Mouse (Mus musculus) cerebellum, postnatal 10 days (tissue): ENCODE results near the gene Ddx1.
A peak's percentile ranks its signal among the peaks of the same experiment; 100 is the strongest.
"Not testable (repeated sequence)": the region's sequence is repeated elsewhere in the genome, so short reads cannot be mapped to it uniquely, and the experiment has no call there.

Experiments used
- DNase-seq, 2 experiments: peaks; one replicate each; pipeline ENCODE4 v3.0.0; 2021; ENCODE audit warnings: mixed read lengths in 2 of 2

Ddx1 gene

GRCm38 (mm10) chr12:13202322-13202721 lies 46.7 kb downstream of the Ddx1 start:
- DNase-seq = no peak

DNA sequence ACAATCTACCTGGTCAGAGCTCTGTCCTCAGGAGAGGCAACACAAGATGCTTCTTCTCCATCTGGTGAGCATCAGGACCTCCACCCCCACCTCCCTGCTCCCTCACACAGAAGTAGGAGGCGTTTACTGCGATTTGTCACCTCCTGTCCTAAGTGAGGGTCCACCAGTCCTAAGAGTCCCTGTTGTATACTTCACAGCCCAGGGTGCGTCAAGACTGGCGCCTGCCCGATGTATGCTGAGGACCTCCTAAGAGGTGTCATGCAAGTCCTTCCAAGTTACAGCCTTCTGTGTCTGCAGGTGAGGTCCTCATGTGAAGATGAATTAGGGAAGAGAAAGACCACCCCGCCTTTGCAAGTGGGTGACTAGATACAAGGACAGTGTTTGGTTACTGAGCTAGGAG lies 48.4 kb downstream of the Ddx1 start:
- no peak for DNase-seq

GRCm38 (mm10) chr12:13199338-13200301 lies 49.4 kb downstream of the Ddx1 start:
- DNase-seq = no peak

GRCm38 (mm10) chr12:13198157-13198556 lies 50.9 kb downstream of the Ddx1 start:
- no peak for DNase-seq

GRCm38 (mm10) chr12:13196146-13196545 lies 52.9 kb downstream of the Ddx1 start:
- no peak for DNase-seq

- no peak for DNase-seq
Measured at GRCm38 (mm10) chr12:13195506-13195905, 53.5 kb downstream of the Ddx1 start.

DNA sequence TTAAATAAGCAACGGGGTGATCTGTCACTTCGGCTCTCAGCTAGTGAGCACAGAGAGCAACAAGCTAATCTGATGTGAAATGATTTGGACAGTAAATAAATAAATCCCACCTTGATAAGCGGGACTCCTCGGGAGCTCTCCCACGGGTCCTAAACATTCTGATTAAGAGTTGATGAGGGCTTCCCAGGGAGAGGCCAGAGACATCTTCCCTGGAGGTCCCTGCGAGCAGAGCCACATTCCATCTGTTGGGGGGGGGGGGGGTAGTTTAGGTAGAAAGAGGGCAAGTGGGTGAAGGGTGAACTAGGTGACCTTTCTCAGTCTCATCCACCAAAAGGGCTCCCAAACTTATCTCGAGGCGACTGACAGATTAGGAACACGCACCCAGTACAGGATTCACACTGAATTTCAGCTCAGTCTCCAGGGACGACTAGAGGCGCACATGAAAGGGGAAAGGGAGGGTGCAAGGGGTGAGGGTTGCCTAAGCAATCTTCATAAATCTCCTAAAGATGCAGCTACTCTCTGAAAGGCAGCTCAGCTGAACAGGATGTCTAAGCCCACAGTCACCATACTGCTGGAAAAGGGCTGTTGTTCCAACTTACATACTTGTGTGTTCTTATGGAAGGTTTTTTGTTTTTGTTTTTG lies 60.8 kb downstream of the Ddx1 start:
- DNase-seq = no peak

- no peak for DNase-seq
Measured at GRCm38 (mm10) chr12:13186209-13186608, 62.8 kb downstream of the Ddx1 start.

DNA sequence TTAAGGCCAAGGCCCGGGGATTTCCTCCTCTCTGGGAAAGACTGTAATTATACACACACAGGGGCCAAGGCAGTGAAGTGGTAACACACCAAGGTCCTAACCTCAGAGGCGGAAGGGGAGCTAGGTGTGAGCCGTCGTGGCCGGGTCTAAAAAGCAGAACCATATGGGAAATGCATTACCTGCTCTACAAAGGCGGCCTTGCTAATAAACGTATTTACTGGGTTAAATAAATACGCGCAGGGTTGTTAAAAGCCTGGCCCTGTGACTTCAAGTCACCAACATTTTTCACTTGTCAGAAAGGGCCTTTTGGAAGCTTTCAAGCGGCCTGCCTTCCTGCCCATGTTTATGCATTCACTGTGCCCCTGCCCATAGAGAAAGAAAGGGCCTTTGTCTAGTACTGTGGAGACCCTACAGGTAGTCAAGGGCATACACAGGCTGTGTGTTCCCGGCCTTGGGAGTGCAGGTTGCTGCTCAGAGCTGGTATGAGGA lies 64.1 kb downstream of the Ddx1 start:
- no peak for DNase-seq

- DNase-seq = not testable (repeated sequence)
Measured at GRCm38 (mm10) chr12:13184136-13184535, 64.9 kb downstream of the Ddx1 start.

DNA sequence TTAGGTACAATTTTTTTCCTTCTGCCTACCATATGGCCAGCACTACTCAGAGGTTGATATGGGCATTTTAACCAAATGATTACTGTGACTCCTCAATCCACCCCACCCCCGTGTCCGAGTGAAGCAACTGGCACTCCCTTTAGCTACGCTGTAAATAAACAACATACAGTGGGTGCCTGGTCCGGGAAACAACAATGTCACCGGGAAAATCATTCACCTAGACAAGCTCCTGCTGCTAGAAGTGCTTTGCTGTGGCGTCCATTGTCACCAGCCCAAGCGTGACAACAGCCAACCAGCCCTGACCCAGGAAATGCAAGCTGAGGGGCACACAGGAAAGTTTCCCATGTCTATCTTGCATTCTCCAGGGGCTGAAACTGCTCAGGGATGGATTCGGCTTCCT lies 66.8 kb downstream of the Ddx1 start:
- DNase-seq = no peak

DNA sequence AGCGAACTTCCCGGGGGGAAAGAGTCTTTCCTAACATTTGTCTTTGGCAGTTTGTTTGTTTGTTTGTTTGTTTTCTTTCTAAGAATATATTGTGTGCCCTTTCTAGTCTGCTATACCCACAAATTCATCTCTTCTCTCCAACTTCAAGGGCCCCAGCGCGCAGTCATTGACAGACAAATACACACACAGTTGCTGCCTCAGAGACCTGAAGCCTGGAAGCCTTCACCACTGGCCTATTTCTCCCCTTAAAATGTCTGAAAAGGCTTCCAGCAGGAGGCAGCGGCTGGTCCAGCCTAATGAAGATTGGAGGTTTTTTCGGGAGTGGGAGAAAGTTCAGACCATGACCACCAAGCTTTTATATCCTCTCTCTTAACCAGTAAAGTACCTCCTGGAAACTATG lies 67.3 kb downstream of the Ddx1 start:
- DNase-seq = no peak

DNA sequence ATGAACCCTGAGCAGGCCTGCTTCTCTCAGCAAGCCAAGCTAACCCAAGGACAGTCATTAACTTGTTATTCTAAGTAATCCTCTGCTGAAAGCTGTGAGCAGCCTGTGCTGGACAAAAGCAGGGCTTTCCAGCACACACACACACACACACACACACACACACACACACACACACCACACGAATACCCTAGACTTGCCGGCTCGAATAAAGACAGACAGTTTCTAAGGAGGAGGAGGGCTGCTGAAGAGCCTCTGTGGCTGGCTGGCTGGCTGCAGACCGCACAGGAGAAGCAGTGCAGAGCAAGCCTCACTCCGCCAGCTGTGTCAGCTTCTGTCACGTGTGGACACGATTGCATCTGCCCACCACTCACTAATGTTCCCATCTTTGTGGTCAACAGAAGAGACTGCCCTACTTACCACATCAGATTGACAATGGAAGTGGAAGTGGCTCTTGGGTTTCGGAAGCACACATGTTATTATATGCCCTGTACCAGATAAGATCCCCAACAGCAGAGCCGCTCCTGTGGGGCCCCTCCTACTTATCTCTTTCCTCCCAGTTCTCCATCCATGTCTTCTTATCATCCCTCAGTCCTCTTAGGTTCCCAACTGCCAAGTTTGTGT lies 68.2 kb downstream of the Ddx1 start:
- DNase-seq = no peak

DNA sequence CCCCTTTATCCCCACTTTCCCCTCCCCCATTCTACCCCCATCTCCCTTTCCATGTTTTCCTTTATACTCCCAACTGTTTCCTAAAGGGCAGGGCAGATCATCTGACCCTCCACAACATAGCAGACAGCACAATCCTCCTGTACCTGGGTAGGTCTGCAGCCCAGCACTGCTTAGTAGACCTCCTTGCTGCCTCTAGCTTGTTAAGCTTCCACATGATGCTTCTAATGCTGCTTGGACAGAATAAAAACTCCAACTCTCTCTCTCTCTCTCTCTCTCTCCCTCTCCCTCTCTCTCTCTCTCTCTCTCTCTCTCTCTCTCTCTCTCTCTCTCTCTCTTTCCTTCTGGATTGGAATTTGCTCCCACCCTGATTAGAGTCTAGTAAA lies 68.7 kb downstream of the Ddx1 start:
- DNase-seq = no peak

DNA sequence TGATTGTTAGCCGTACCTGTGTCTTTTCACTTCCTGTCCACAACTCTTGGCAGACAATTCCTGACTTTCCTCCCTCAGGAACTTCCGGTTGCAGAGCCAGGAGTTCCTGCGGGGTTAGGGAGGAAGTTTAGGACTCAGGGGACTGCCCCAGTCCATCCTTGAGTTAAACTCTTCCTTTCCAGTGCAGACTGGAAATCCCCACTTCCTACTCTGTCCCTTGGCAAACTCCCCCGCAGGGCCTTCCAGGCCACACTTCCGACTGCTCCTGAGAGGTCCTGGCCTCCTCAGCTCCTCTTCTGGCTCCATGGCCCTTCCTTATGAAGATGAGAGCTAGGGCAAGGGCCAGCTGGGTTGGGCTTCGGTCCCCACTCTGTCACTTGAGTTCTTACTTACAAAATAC lies 71.4 kb downstream of the Ddx1 start:
- no peak for DNase-seq

DNA sequence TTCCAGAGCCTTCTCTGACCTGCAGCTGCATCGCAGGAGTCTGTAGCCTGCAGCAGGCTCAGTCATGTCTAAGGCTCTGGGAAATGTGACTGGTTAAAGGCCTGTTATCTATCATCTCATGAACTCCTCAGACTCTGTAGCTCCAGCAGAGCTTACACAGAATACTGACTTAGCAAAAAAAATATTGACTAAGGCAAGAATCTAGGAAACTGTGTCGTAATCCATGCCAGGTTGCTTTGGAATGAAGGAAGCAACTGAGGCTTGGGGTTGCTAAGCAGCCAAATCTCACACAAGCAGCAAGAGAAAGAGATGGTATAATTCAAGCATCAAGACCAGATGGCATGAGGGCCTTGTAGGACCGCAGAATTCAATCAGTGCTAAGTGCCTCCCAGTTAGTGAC lies 72.1 kb downstream of the Ddx1 start:
- DNase-seq = no peak

GRCm38 (mm10) chr12:13176136-13176535 lies 72.9 kb downstream of the Ddx1 start:
- DNase-seq = peak; percentile 10 to 14

DNA sequence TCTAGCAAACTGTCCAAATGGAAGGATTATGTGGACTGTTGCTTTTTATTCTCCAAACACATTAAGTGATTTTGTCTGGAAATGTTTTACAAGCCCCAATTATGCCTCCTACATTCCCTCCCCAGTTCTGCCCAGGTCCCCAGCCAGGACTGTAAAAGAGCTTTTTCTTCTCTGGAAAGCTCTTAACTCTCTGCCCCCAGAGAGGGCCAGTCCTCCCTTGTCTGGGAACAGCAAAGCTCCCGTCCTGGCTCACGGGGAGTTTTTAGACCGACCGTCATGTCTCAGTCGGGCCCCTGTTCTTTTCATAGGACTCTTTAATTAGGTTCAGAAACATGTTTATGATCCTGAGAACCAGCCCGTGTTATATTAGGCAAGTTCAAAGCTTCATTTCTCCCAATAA lies 75.0 kb downstream of the Ddx1 start:
- no peak for DNase-seq

GRCm38 (mm10) chr12:13168073-13168472 lies 80.9 kb downstream of the Ddx1 start:
- DNase-seq = no peak

DNA sequence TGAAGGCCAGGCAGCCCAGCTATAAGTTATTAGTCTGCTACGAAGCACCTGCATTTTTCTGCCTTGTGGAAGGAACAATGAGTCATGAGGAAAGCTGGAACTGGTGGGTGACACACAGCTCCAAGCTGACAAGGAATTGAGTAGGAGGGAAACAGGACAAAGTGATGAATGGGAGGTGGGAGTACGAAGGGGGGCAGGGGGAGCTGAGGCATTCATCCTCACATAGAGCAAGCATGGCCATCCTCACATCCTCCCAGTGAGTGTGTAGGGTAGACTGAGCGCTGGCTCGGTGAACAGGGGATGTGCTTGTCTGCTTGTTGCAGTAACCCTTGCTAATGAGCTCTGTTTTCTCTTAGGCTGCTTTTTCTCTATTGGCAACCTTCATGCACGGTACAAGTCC lies 81.9 kb downstream of the Ddx1 start:
- no peak for DNase-seq
